Mouse (Mus musculus) neural tube, embryonic 14.5 days (tissue): ENCODE measurements around the gene Numb. TPM values are rescaled to one million over a fixed set of nuclear protein-coding genes. Genes with fewer than 3 reads are reported as not detected.

Experiments used
- ATAC-seq: fragments of 200-750 bp; cut with Nextera tagmentation; 2 replicates; pipeline ENCODE4 v1.8.0; 2017; ENCODE audit warnings: low read depth, mild to moderate bottlenecking, moderate TSS enrichment, moderate library complexity
- H3K27ac ChIP-seq: fragments of 300-500 bp; sonication (generic); 2 replicates; pipeline ENCODE4 v1.5.1; 2014; ENCODE audit warnings: low read depth, mild to moderate bottlenecking, control low read depth, low read length, moderate library complexity, mixed read lengths
- H3K27me3 ChIP-seq: fragments of 300-500 bp; sonication (generic); 2 replicates; pipeline ENCODE4 v1.6.1; 2014; ENCODE audit warnings: low read length; ENCODE audit not compliant: control insufficient read depth, insufficient read depth
- H3K36me3 ChIP-seq: fragments of 300-500 bp; sonication (generic); 2 replicates; pipeline ENCODE4 v1.6.1; 2014; ENCODE audit warnings: low read length, mixed read lengths; ENCODE audit not compliant: control insufficient read depth, insufficient read depth
- H3K4me1 ChIP-seq: fragments of 300-500 bp; sonication (generic); 2 replicates; pipeline ENCODE4 v1.6.1; 2014; ENCODE audit warnings: low read length; ENCODE audit not compliant: control insufficient read depth, insufficient read depth
- H3K4me2 ChIP-seq: fragments of 300-500 bp; sonication (generic); 2 replicates; pipeline ENCODE4 v1.6.1; 2014; ENCODE audit warnings: mild to moderate bottlenecking, low read depth, low read length, control low read depth
- H3K4me3 ChIP-seq: fragments of 300-500 bp; sonication (generic); 2 replicates; pipeline ENCODE4 v1.5.1; 2014; ENCODE audit warnings: low read depth, low read length, control low read depth, mixed read lengths
- H3K9ac ChIP-seq: fragments of 300-500 bp; sonication (generic); replicated peaks from 2 replicates; pipeline ENCODE4 v1.6.1; 2014; ENCODE audit warnings: low read depth, mild to moderate bottlenecking, control low read depth, low read length, mixed read lengths
- H3K9me3 ChIP-seq: fragments of 300-500 bp; sonication (generic); 2 replicates; pipeline ENCODE4 v1.6.1; 2016; ENCODE audit warnings: low read length; ENCODE audit not compliant: control insufficient read depth
- WGBS: fragments of 180-500 bp; shearing (Covaris S2); extraction: QIAGEN DNeasy Blood & Tissue Kit; methylation state at CpG from one replicate; pipeline ENCODE4 v1.1.7; 2014; 5-methylcytosine and 5-hydroxymethylcytosine counted together
- polyA plus RNA-seq: library from polyadenylated mRNA; unstranded; fragments of >200 nt; fragmentation: Nextera tagmentation; extraction: Ambion mirVana; gene quantifications from 2 replicates; pipeline ENCODE4 v1.2.1, GENCODE M21; 2014

The Numb gene
- polyA plus RNA-seq, 1 experiment from 2014 or later = 16.1 TPM

GRCm38 (mm10) chr12:83925160-83925703 lies 3.5 kb upstream of the Numb start:
- Histone ChIP-seq H3K4me2 (no peak overlapping the region), H3K36me3 (no peaks in the 10 kb centered on the region), H3K27me3 (no peaks in the 10 kb centered on the region), H3K27ac (no peak overlapping the region), H3K9ac (no peak overlapping the region), H3K4me3 (no peak overlapping the region), H3K4me1 (no peaks in the 10 kb centered on the region; the same call in 1 of the 2 replicates), H3K9me3 (no peaks in the 10 kb centered on the region)
- WGBS = 72% methylated on average over 7 of the region's 7 CpGs
- ATAC-seq = no peak

GRCm38 (mm10) chr12:83924332-83924731 lies 2.6 kb upstream of the Numb start:
- no peak overlapping the region for H3K9ac ChIP-seq
- ATAC-seq = no peak

DNA sequence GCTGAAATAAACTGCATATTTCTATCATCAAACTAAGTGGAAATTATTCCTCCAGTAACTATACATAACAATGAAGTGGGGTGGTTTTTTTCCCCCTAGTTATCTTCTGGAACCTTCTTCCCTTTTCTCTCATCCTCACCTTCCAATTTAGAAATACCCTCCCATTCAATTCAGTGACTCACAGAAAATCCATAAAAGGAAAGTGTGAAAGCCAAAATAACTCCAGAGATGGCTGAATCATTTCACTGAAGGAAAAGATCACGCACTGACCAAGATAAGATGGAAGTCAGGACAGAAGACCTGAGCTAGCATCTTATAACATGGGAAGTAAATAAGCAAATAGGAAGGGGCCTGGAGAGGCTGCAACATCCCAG lies 1.7 kb upstream of the Numb start:
- no peak overlapping the region for H3K4me2 ChIP-seq
- WGBS = 81% methylated on average over 1 of the region's 1 CpGs
- no peak overlapping the region for H3K27ac ChIP-seq
- no peaks in the 10 kb centered on the region for H3K9me3 ChIP-seq
- H3K9ac ChIP-seq = no peak overlapping the region
- H3K36me3 ChIP-seq = no peaks in the 10 kb centered on the region
- no peaks in the 10 kb centered on the region for H3K27me3 ChIP-seq
- H3K4me3 ChIP-seq = no peak overlapping the region
- no peak for ATAC-seq
- H3K4me1 ChIP-seq = no peaks in the 10 kb centered on the region; the same call in 1 of the 2 replicates

More at GRCm38 (mm10) chr12:83924332-83924731, 2.6 kb upstream of the Numb start:
- Histone ChIP-seq H3K4me2 (no peak overlapping the region), H3K9me3 (no peaks in the 10 kb centered on the region), H3K4me3 (no peak overlapping the region), H3K4me1 (no peaks in the 10 kb centered on the region; the same call in 1 of the 2 replicates), H3K27ac (no peak overlapping the region), H3K27me3 (no peaks in the 10 kb centered on the region), H3K36me3 (no peaks in the 10 kb centered on the region)
- 66% methylated on average over 3 of the region's 3 CpGs for WGBS

DNA sequence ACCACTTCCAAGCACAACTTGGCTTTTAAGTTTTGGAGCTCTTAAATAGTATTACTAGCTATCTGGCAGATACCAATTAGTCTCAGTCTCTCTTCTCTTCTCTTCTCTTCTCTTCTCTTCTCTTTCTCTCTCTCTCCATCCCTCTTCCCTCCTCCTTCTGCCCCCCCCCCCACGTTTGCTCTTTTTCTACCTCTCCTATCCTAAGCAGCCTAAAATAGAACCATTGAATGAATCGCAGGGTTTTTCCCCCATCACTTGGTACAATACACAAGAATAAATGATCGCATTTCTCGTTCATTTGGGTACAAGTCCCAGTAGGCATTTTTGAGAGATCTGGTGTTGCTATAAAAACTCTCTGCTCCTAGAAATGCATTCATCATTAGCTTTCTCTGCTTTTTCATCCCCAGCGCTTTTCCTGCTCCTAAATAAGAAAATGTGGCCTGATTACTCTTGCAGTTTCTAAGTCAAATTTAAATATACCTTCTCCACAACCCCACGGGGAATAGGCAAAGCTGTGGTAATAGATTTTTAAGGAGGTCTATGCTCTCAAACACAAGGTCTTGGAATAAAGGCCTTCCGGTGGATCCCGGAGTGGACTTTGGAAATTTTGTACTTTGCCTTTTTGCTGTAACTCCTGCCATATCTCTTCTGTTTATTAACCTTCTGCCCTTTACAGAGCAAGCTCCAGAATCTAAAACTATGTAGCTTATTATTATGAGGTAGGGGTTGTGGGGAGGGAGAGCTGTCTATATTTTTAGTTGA lies 1.2 kb upstream of the Numb start:
- no peaks in the 10 kb centered on the region for H3K36me3 ChIP-seq
- peak overlapping the region; percentile 94 for H3K4me3 ChIP-seq
- no peak overlapping the region for H3K9ac ChIP-seq
- H3K27ac ChIP-seq = no peak overlapping the region
- H3K27me3 ChIP-seq = no peaks in the 10 kb centered on the region
- no peaks in the 10 kb centered on the region; the same call in 1 of the 2 replicates for H3K4me1 ChIP-seq
- whole genome bisulfite sequencing = 36% methylated on average over 8 of the region's 8 CpGs
- no peaks in the 10 kb centered on the region for H3K9me3 ChIP-seq
- ATAC-seq = no peak
- H3K4me2 ChIP-seq = peak overlapping the region; percentile 52

GRCm38 (mm10) chr12:83920721-83921441 lies 853 bp downstream of the Numb start:
- Histone ChIP-seq H3K9me3 (no peaks in the 10 kb centered on the region), H3K27ac (peak overlapping the region; percentile 81), H3K9ac (peak overlapping the region; percentile 81), H3K27me3 (no peaks in the 10 kb centered on the region), H3K4me2 (peak overlapping the region; percentile 94), H3K4me1 (no peaks in the 10 kb centered on the region; the same call in 1 of the 2 replicates), H3K36me3 (no peaks in the 10 kb centered on the region), H3K4me3 (peak overlapping the region; percentile 94)
- 2% methylated on average over 31 of the region's 31 CpGs for WGBS
- ATAC-seq = no peak

DNA sequence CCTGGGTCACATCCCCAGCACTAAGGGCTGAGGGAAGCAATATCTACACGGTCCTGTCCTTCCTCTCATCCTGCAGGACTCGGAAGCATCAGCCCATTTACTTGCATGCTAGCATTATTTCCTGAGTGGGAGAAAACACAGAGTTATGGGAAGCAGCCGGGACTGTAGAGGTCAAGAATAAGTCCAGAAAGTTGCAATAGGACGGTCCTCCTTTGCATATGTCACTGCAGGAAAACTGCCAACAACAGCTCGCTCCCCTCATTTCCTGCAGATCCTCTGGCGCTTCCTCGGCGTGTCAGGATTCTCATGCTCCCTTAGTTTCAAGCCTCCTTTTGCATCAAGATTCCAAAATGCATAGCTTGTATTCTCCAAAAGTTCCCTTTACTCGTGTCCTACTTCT lies 4.8 kb downstream of the Numb start:
- Histone ChIP-seq H3K4me1 (no peaks in the 10 kb centered on the region; the same call in 1 of the 2 replicates), H3K9me3 (no peaks in the 10 kb centered on the region), H3K4me2 (no peak overlapping the region), H3K4me3 (no peak overlapping the region), H3K27ac (no peak overlapping the region), H3K36me3 (no peaks in the 10 kb centered on the region), H3K9ac (no peak overlapping the region), H3K27me3 (no peaks in the 10 kb centered on the region)
- WGBS = 79% methylated on average over 9 of the region's 9 CpGs
- ATAC-seq = no peak

- Histone ChIP-seq H3K36me3 (no peaks in the 10 kb centered on the region), H3K4me1 (no peaks in the 10 kb centered on the region), H3K4me3 (no peak overlapping the region), H3K9me3 (no peaks in the 10 kb centered on the region), H3K4me2 (no peak overlapping the region), H3K27me3 (no peaks in the 10 kb centered on the region), H3K27ac (no peak overlapping the region), H3K9ac (no peak overlapping the region)
- no peak for ATAC-seq
- WGBS = 85% methylated on average over 1 of the region's 1 CpGs
Observed at GRCm38 (mm10) chr12:83914797-83915196, 6.9 kb downstream of the Numb start.

DNA sequence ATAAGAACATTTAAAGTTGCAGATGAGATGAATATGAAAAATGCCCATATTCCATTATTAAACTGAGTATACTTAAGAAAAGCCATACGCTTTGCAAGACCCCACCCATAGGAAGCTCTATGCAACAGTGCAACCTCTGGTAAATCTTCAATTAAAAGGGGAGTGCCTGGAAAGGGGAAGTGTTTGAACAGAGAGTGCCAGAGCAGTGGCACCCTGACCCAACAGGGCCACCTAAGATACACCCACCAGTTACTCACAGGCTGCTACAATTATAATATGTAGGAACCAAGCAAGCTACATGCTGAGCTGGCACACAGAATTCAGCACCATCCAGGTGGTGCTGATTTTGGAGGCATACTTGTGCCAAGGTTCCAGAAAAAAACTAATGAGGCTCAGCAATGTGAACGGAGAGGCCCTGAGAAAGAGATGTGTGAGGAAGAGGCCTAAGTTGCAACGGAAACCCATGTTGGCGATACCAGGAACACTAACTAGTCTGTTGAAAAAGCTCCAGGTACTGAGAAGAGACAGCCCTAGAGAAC lies 7.5 kb downstream of the Numb start:
- H3K4me2 ChIP-seq = no peak overlapping the region
- no peaks in the 10 kb centered on the region for H3K27me3 ChIP-seq
- no peaks in the 10 kb centered on the region for H3K4me1 ChIP-seq
- no peak overlapping the region for H3K9ac ChIP-seq
- no peak for ATAC-seq
- WGBS = 92% methylated on average over 4 of the region's 4 CpGs
- no peaks in the 10 kb centered on the region for H3K9me3 ChIP-seq
- H3K4me3 ChIP-seq = no peak overlapping the region
- no peak overlapping the region for H3K27ac ChIP-seq
- no peaks in the 10 kb centered on the region for H3K36me3 ChIP-seq

DNA sequence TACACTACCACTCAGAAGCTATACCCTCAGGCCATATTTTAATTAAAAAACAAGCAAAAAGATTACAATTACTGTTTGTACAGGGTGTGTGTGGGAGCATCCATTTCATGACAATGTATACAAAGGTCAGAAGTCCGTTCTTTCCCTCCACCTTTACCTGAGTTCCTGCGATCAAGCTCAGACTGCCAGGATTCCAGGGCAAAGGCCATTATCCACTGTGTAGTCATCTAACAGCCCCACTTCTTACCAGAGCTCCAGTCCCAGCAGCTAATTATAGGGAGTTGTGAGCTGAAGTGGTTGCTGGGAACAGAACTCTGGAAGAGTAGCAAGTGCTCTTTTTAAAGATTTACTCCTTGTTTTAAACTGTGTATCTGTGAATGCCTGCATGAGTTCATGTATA lies 11.3 kb downstream of the Numb start:
- WGBS = 94% methylated on average over 2 of the region's 2 CpGs
- Histone ChIP-seq H3K27ac (no peak overlapping the region), H3K9ac (no peak overlapping the region), H3K9me3 (no peaks in the 10 kb centered on the region), H3K4me2 (no peak overlapping the region), H3K36me3 (no peaks in the 10 kb centered on the region), H3K4me1 (no peaks in the 10 kb centered on the region), H3K4me3 (no peak overlapping the region), H3K27me3 (no peaks in the 10 kb centered on the region)
- no peak for ATAC-seq
